Mouse (Mus musculus): ENCODE data around the gene Cbarp.
"Not testable (repeated sequence)": the region's sequence is repeated elsewhere in the genome, so short reads cannot be mapped to it uniquely, and the experiment has no call there.

The Cbarp gene

GRCm38 (mm10) chr10:80170052-80170451 lies 29.4 kb upstream of the Cbarp start:
- DNase-seq (ENCODE audit: low spot score in 2 of 2): peak in 1 of 2 experiments; percentile 7

- no peak for DNase-seq (ENCODE audit: low spot score in 2 of 2)
Measured at GRCm38 (mm10) chr10:80169651-80170050, 29.0 kb upstream of the Cbarp start.

GRCm38 (mm10) chr10:80169070-80169469 lies 28.4 kb upstream of the Cbarp start:
- no peak for DNase-seq (ENCODE audit: low spot score in 2 of 2)

GRCm38 (mm10) chr10:80168038-80168661 lies 27.5 kb upstream of the Cbarp start:
- DNase-seq (ENCODE audit: low spot score in 2 of 2): peak in 1 of 2 experiments; percentile 93

GRCm38 (mm10) chr10:80167460-80168037 lies 26.9 kb upstream of the Cbarp start:
- DNase-seq (ENCODE audit: low spot score in 2 of 2): peak; percentile 92 to 98

GRCm38 (mm10) chr10:80166136-80166535 lies 25.5 kb upstream of the Cbarp start:
- DNase-seq (ENCODE audit: low spot score in 2 of 2): not testable (repeated sequence)

- DNase-seq (ENCODE audit: low spot score in 2 of 2): peak in 1 of 2 experiments; percentile 71
Measured at GRCm38 (mm10) chr10:80165392-80166128, 24.9 kb upstream of the Cbarp start, which contains the start of gene Cirbp. Cirbp (plus strand) TSS chr10:80165985.

- DNase-seq (ENCODE audit: low spot score in 2 of 2): peak; percentile 89 to 99
Measured at GRCm38 (mm10) chr10:80164998-80165344, 24.3 kb upstream of the Cbarp start.

- no peak for DNase-seq (ENCODE audit: low spot score in 2 of 2)
Measured at GRCm38 (mm10) chr10:80164161-80164997, 23.7 kb upstream of the Cbarp start.

- no peak for DNase-seq (ENCODE audit: low spot score in 2 of 2)
Measured at GRCm38 (mm10) chr10:80163721-80164120, 23.1 kb upstream of the Cbarp start.

GRCm38 (mm10) chr10:80162716-80163299 lies 22.2 kb upstream of the Cbarp start:
- no peak for DNase-seq (ENCODE audit: low spot score in 2 of 2)

GRCm38 (mm10) chr10:80162243-80162608 lies 21.6 kb upstream of the Cbarp start:
- DNase-seq (ENCODE audit: low spot score in 2 of 2): no peak

GRCm38 (mm10) chr10:80161522-80162242 lies 21.0 kb upstream of the Cbarp start:
- no peak for DNase-seq (ENCODE audit: low spot score in 2 of 2)

GRCm38 (mm10) chr10:80160455-80161371 lies 20.1 kb upstream of the Cbarp start:
- DNase-seq (ENCODE audit: low spot score in 2 of 2): no peak

- peak; percentile 99 for DNase-seq (ENCODE audit: low spot score in 2 of 2)
Measured at GRCm38 (mm10) chr10:80159561-80160454, 19.2 kb upstream of the Cbarp start.

- DNase-seq (ENCODE audit: low spot score in 2 of 2): peak in 1 of 2 experiments; percentile 61
Measured at GRCm38 (mm10) chr10:80159021-80159560, 18.5 kb upstream of the Cbarp start.

- no peak for DNase-seq (ENCODE audit: low spot score in 2 of 2)
Measured at GRCm38 (mm10) chr10:80158307-80158986, 17.8 kb upstream of the Cbarp start.
